Mouse (Mus musculus) intestine, postnatal 0 days (tissue): ENCODE measurements at regions not wholly inside any gene's neighbourhood (a gene's known extent, or its start where the extent isn't known, plus 50 kb on each side); places are given as distances from the start of the nearest gene placed in this dataset.
A peak's percentile ranks its signal among the peaks of the same experiment; 100 is the strongest.
"Not testable (repeated sequence)": the region's sequence is repeated elsewhere in the genome, so short reads cannot be mapped to it uniquely, and the experiment has no call there.

ENCODE experiments used
- ATAC-seq: fragments of 200-750 bp; cut with Nextera tagmentation; 2 replicates; pipeline ENCODE4 v1.8.0; 2017; ENCODE audit warnings: mild to moderate bottlenecking, moderate TSS enrichment, moderate library complexity
- H3K27ac ChIP-seq: fragments of 300-500 bp; sonication (generic); 2 replicates; pipeline ENCODE4 v1.5.1; 2014; ENCODE audit warnings: mild to moderate bottlenecking, low read depth, low read length, moderate library complexity
- H3K27me3 ChIP-seq: fragments of 300-500 bp; sonication (generic); replicated peaks from 2 replicates; pipeline ENCODE4 v1.6.1; 2014; ENCODE audit warnings: low read length, mixed read lengths; ENCODE audit not compliant: control insufficient read depth, insufficient read depth
- H3K36me3 ChIP-seq: fragments of 300-500 bp; sonication (generic); 2 replicates; pipeline ENCODE4 v1.6.1; 2014; ENCODE audit warnings: mild to moderate bottlenecking, moderate library complexity; ENCODE audit not compliant: control insufficient read depth, insufficient read depth
- H3K4me1 ChIP-seq: fragments of 300-500 bp; sonication (generic); replicated peaks from 2 replicates; pipeline ENCODE4 v1.6.1; 2014; ENCODE audit warnings: antibody characterized with exemption, low read length, mixed read lengths; ENCODE audit not compliant: control insufficient read depth, insufficient read depth
- H3K4me2 ChIP-seq: fragments of 300-500 bp; sonication (generic); replicated peaks from 2 replicates; pipeline ENCODE4 v1.6.1; 2014; ENCODE audit warnings: low read depth, mild to moderate bottlenecking, moderate library complexity
- H3K4me3 ChIP-seq: fragments of 300-500 bp; sonication (generic); 2 replicates; pipeline ENCODE4 v1.5.1; 2014; ENCODE audit warnings: low read depth, low read length
- H3K9ac ChIP-seq: fragments of 300-500 bp; sonication (generic); 2 replicates; pipeline ENCODE4 v1.6.1; 2014; ENCODE audit warnings: mild to moderate bottlenecking, low read depth, low read length
- H3K9me3 ChIP-seq: fragments of 300-500 bp; sonication (generic); 2 replicates; pipeline ENCODE4 v1.6.1; 2016; ENCODE audit warnings: mixed run types; ENCODE audit not compliant: control insufficient read depth
- CTCF ChIP-seq: sonication (generic); IDR thresholded peaks from 2 replicates; pipeline ENCODE4 v1.5.1; 2016; ENCODE audit warnings: low read depth, mild to moderate bottlenecking, control low read depth, antibody characterized with exemption, moderate library complexity
- WGBS: fragments of 180-500 bp; shearing (Covaris S2); extraction: QIAGEN DNeasy Blood & Tissue Kit; methylation state at CpG from one replicate; pipeline ENCODE4 v1.1.7; 2014; 5-methylcytosine and 5-hydroxymethylcytosine counted together

DNA sequence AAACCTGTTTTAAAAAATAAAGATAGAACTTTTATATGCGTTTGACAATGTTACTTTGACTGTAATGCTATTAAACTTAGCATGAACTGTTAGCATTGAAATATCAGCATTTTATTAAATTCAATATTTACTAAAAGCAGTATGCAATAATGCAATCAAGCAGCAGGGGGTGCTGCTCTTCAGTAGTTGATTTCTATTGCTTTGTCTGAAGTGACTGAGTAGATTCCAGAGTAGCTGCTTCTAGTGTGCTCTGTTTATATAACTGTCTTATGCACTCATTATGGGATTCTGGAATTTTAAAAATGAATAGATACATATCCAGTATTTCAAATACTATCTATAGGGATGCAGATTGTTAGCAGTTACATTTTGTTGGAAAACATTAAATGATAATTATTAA lies 146.2 kb downstream of the Gm28710 start:
- H3K9me3 ChIP-seq, result no peaks in the 10 kb centered on the region
- H3K27ac ChIP-seq, result no peak overlapping the region
- no peak overlapping the region for H3K4me3 ChIP-seq
- H3K27me3 ChIP-seq, result no peaks in the 10 kb centered on the region
- H3K4me1 ChIP-seq, result no peaks in the 10 kb centered on the region
- no peak for ATAC-seq
- 41% methylated on average over 1 of the region's 1 CpGs for WGBS
- no peak overlapping the region for H3K4me2 ChIP-seq
- H3K9ac ChIP-seq, result no peak overlapping the region
- no peaks in the 10 kb centered on the region for H3K36me3 ChIP-seq
- TF ChIP-seq CTCF, result peak; percentile 80

DNA sequence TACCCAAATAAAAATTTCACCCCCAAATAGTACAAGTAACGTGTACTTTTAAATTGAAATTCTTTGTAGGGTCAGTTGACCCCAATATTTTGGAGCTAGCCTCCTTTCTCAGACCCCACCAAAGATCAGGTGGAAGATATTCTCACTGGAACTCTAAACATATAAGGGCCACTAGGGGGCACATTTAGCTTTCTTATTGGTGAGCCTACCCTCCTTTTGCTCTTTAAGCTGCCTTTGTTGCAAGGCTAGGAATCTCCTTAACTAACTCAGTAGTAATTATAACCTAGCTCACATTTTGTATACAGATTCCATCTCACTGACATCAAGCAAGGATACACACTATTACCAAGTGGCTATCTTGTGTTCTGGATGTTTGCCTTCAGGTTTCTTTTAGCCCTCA lies 155.8 kb downstream of the Gm28710 start:
- Histone ChIP-seq H3K27me3 (no peaks in the 10 kb centered on the region), H3K9me3 (no peaks in the 10 kb centered on the region), H3K36me3 (no peaks in the 10 kb centered on the region), H3K4me2 (no peak overlapping the region), H3K9ac (no peak overlapping the region), H3K4me1 (no peaks in the 10 kb centered on the region), H3K27ac (no peak overlapping the region), H3K4me3 (no peak overlapping the region)
- WGBS, result 35% methylated on average over 1 of the region's 1 CpGs
- peak; percentile 77 for TF ChIP-seq CTCF
- no peak for ATAC-seq

DNA sequence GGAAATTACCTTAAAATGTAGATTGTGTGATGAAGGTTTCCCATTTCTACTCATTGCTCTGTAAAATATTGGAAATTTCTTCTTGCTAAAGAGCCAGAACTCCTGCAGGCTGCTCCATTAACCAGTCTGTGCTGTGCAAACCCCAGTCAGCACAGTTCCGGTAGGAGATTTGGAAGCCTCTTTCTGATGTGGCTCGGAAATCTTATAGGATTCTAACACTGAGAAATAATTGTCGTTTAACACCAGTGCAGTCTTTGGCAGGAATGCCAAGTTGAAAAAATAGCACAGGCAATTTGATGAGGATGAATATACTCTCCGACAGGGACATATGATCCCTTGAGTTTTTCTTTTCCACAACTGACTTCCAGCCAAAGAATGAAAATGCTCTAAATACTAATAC lies 176.1 kb downstream of the Gm28710 start:
- no peak overlapping the region for H3K4me3 ChIP-seq
- TF ChIP-seq CTCF, result no peak
- H3K9me3 ChIP-seq, result no peaks in the 10 kb centered on the region
- no peaks in the 10 kb centered on the region for H3K36me3 ChIP-seq
- H3K4me1 ChIP-seq, result no peaks in the 10 kb centered on the region
- H3K4me2 ChIP-seq, result no peak overlapping the region
- H3K27me3 ChIP-seq, result no peaks in the 10 kb centered on the region
- 86% methylated on average over 4 of the region's 4 CpGs for WGBS
- no peak overlapping the region for H3K27ac ChIP-seq
- no peak for ATAC-seq
- no peak overlapping the region for H3K9ac ChIP-seq

GRCm38 (mm10) chr5:16968817-16969216 lies 177.2 kb downstream of the Gm28710 start:
- not testable (repeated sequence) for H3K27ac ChIP-seq, H3K4me1 ChIP-seq, ATAC-seq, H3K4me3 ChIP-seq, H3K9me3 ChIP-seq, H3K27me3 ChIP-seq, H3K9ac ChIP-seq, H3K36me3 ChIP-seq, H3K4me2 ChIP-seq
- WGBS, result 61% methylated on average over 1 of the region's 1 CpGs

DNA sequence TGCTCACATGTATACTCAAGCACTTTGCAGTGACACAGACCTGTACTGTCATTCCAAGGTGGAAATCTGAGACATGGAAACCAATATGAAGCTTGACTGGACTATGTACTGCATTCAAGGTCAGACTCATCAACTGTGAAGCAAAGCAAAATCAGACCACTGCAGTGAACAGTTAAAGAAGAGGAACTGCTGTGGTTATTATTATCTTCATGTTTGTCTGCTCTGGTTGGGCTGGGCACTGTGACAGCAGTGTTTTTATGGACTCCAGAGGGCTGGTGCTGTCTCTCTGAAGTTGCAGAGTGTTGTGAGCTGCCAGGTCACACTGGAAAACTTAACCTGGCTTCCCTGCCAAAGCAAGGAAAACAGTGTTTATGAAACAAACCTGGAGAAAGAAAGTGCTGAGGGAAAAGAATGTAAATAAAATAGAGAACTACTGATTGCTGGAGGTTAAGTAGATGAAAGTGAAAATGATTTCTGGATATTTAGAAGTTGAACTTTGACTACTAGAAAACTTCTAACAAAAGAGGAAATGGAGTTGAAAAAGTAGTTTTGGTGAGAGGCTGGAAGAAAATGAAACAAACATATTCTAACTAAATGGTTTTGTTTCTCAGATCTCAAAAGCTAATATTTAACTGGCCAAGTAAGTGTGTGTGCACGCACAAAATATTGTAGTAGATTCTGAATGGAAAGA lies 181.7 kb downstream of the Gm28710 start:
- ATAC-seq, result no peak

DNA sequence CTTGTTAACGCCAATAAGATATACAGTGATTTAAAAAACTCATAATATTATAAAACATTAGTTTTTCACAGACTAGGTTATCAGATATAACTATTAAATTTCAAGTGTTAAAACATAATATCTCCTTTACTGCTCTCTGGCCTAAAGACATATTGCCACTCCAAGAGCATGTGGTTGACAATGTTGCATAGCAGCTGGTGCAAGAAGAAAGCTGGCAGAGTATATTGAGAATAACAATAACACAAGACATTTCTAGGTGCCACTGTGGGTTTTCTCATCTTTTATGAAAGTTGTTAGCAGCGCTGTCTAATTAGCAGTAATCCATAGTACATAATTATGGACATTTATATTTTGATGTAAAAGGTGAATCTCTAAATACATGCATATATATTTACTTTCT lies 184.4 kb downstream of the Gm28710 start:
- no peaks in the 10 kb centered on the region for H3K36me3 ChIP-seq
- H3K4me1 ChIP-seq, result no peaks in the 10 kb centered on the region
- no peak for ATAC-seq
- no peak for TF ChIP-seq CTCF
- no peak overlapping the region for H3K9ac ChIP-seq
- no peak overlapping the region for H3K4me2 ChIP-seq
- 91% methylated on average over 2 of the region's 2 CpGs for WGBS
- H3K9me3 ChIP-seq, result no peaks in the 10 kb centered on the region
- H3K4me3 ChIP-seq, result no peak overlapping the region
- H3K27me3 ChIP-seq, result no peaks in the 10 kb centered on the region
- H3K27ac ChIP-seq, result no peak overlapping the region

More for the DNA sequence above, 181.7 kb downstream of the Gm28710 start:
- 20% methylated on average over 1 of the region's 1 CpGs for WGBS
- H3K9me3 ChIP-seq, result no peaks in the 10 kb centered on the region
- H3K9ac ChIP-seq, result no peak overlapping the region
- no peak overlapping the region for H3K27ac ChIP-seq
- TF ChIP-seq CTCF, result no peak
- no peak overlapping the region for H3K4me3 ChIP-seq
- H3K27me3 ChIP-seq, result no peaks in the 10 kb centered on the region
- no peaks in the 10 kb centered on the region for H3K36me3 ChIP-seq
- H3K4me1 ChIP-seq, result no peaks in the 10 kb centered on the region
- H3K4me2 ChIP-seq, result no peak overlapping the region

- Histone ChIP-seq H3K27me3 (no peaks in the 10 kb centered on the region), H3K4me3 (no peak overlapping the region), H3K36me3 (no peaks in the 10 kb centered on the region), H3K9ac (no peak overlapping the region), H3K4me1 (no peaks in the 10 kb centered on the region), H3K27ac (no peak overlapping the region), H3K9me3 (no peaks in the 10 kb centered on the region), H3K4me2 (no peak overlapping the region)
- no peak for TF ChIP-seq CTCF
- 91% methylated on average over 2 of the region's 2 CpGs for WGBS
- no peak for ATAC-seq
Observed at GRCm38 (mm10) chr5:16984877-16985276, 193.3 kb downstream of the Gm28710 start.
